Mouse (Mus musculus) limb, embryonic 15.5 days (tissue): ENCODE measurements around the gene Adgrl3. TPM values are rescaled to one million over a fixed set of nuclear protein-coding genes. Genes with fewer than 3 reads are reported as not detected.

Experiments used
- ATAC-seq: fragments of 200-750 bp; cut with Nextera tagmentation; 2 replicates; pipeline ENCODE4 v1.8.0; 2017; ENCODE audit warnings: low read depth, moderate TSS enrichment; ENCODE audit not compliant: insufficient number of reproducible peaks, low FRiP score, low TSS enrichment
- H3K27ac ChIP-seq: fragments of 300-500 bp; sonication (generic); 2 replicates; pipeline ENCODE4 v1.5.1; 2015; ENCODE audit warnings: moderate library complexity, mild to moderate bottlenecking, inconsistent platforms
- H3K27me3 ChIP-seq: fragments of 300-500 bp; sonication (generic); 2 replicates; pipeline ENCODE4 v1.6.1; 2015; ENCODE audit warnings: inconsistent platforms
- H3K36me3 ChIP-seq: fragments of 300-500 bp; sonication (generic); 2 replicates; pipeline ENCODE4 v1.6.1; 2015; ENCODE audit warnings: inconsistent platforms
- H3K4me1 ChIP-seq: fragments of 300-500 bp; sonication (generic); 2 replicates; pipeline ENCODE4 v1.6.1; 2015; ENCODE audit warnings: inconsistent platforms
- H3K4me2 ChIP-seq: fragments of 300-500 bp; sonication (generic); 2 replicates; pipeline ENCODE4 v1.6.1; 2015; ENCODE audit warnings: mild to moderate bottlenecking, inconsistent platforms
- H3K4me3 ChIP-seq: fragments of 300-500 bp; sonication (generic); 2 replicates; pipeline ENCODE4 v1.5.1; 2015; ENCODE audit warnings: mild to moderate bottlenecking, inconsistent platforms
- H3K9ac ChIP-seq: fragments of 300-500 bp; sonication (generic); 2 replicates; pipeline ENCODE4 v1.6.1; 2015; ENCODE audit warnings: inconsistent platforms
- H3K9me3 ChIP-seq: fragments of 300-500 bp; sonication (generic); 2 replicates; pipeline ENCODE4 v1.6.1; 2016; ENCODE audit warnings: inconsistent platforms
- WGBS: fragments of 180-500 bp; shearing (Covaris S2); methylation state at CpG from one replicate; pipeline ENCODE4 v1.1.7; 2015; 5-methylcytosine and 5-hydroxymethylcytosine counted together
- polyA plus RNA-seq: library from polyadenylated mRNA; unstranded; fragments of >200 nt; fragmentation: Nextera tagmentation; extraction: Ambion mirVana; gene quantifications from 2 replicates; pipeline ENCODE4 v1.2.1, GENCODE M21; 2015

The Adgrl3 gene
- polyA plus RNA-seq, 1 experiment from 2014 or later: 32.4 TPM

DNA sequence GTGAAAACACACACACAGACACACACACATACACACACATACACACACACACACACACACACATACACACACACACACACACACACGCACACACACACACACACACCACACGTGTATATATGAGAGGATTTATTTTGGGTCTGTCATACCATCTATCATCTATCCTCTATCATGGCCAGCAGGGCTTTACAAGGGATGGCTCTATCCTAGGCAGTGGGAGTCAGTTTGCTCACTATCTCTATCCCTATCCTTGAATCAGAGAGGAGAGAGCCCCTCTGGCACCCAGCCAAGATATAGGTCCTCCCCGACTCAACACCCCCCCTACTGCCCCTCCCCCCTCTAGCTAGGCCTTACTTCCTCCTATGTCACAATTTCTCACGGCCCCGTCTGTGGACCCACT, 625.6 kb downstream of the Adgrl3 start:
- Histone ChIP-seq H3K9ac (no peak overlapping the region), H3K27me3 (no peaks in the 10 kb centered on the region), H3K9me3 (no peaks in the 10 kb centered on the region), H3K4me3 (no peak overlapping the region), H3K4me2 (no peak overlapping the region), H3K4me1 (no peaks in the 10 kb centered on the region), H3K36me3 (no peaks in the 10 kb centered on the region), H3K27ac (no peak overlapping the region)
- no peak for ATAC-seq
- WGBS: 87% methylated on average over 5 of the region's 5 CpGs

DNA sequence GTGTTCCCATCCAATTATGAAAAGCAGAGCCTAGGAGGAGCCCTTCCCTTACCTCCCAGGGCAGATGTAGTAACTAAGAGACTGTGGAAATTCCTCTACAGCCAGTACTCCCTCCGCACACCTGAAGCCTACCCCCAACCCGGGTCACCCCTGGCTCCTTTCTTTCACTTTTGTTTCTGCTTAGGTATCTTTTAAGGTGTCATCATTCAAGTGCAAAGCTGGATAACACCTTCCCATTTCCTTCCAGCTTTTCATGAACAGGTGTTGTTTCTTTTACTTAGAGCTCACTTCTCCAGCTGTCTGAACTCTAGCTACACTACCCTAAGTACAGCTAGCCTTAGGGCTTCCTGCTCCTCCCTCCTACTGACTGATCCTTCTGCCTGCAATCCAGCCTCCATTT, 634.0 kb downstream of the Adgrl3 start:
- no peak overlapping the region for H3K9ac ChIP-seq
- no peak overlapping the region for H3K27ac ChIP-seq
- no peaks in the 10 kb centered on the region for H3K9me3 ChIP-seq
- H3K4me3 ChIP-seq: no peak overlapping the region
- 49% methylated on average over 2 of the region's 2 CpGs for WGBS
- ATAC-seq: no peak
- no peaks in the 10 kb centered on the region for H3K4me1 ChIP-seq
- H3K36me3 ChIP-seq: no peaks in the 10 kb centered on the region
- no peak overlapping the region for H3K4me2 ChIP-seq
- H3K27me3 ChIP-seq: no peaks in the 10 kb centered on the region

DNA sequence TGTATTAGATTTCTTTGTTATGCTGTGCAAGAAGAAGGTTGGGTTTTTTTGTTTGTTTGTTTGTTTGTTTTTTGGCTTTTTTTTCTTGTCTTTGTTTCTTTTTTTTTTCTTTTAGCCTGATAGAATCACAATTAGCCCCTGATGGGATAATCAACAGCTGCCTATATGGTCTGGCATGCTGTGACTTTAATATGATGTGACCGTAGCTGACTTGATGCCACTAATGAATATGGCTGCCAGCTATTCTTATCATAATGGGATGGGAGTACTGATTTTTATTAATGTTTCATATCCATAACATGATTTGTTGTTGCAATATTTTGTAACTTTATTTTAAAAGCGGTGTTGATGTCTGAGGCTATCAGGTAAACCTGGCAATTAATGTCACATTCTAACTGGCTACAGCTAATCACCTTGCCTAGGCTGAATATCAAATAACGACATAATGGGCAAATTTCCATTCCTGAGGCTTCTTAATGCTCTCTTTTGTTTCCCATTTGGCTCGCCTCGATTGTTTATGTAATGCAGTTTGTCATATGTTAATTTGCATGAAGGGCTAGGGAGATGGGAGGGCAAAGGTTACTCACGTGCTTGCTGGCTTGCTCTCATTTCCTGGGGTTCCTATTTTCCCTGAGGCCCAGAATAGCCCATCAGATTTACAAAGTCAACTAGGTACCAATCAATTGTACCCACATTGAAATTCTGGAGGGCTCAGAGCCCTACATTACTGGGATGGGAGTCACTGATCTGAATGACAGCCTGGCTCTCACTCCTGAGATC, 641.9 kb downstream of the Adgrl3 start:
- Histone ChIP-seq H3K9me3 (no peaks in the 10 kb centered on the region), H3K36me3 (no peaks in the 10 kb centered on the region; the same call in 1 of the 2 replicates), H3K9ac (no peak overlapping the region), H3K4me2 (no peak overlapping the region), H3K27ac (no peak overlapping the region), H3K27me3 (no peaks in the 10 kb centered on the region), H3K4me3 (no peak overlapping the region), H3K4me1 (no peaks in the 10 kb centered on the region)
- 51% methylated on average over 6 of the region's 6 CpGs for WGBS
- ATAC-seq: no peak

DNA sequence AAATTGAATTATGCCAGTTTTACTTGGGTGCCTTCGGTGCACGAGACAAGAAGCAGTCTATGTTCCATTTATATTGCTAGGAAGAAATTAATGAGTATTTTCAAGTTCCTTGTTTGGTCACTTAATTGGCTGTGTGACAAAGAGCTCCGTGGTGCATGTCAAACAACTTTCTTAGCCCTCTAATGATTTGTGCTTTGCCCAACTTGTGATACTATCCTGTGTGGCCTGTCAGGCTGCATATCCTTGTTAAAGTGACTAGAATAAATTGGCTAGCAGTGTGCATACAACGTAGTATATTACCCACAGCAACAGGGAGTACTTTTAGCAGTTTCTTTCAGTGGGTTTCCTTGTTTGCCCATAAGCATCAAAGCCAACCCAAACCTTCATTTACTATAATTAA, 651.1 kb downstream of the Adgrl3 start:
- Histone ChIP-seq H3K4me1 (no peaks in the 10 kb centered on the region), H3K4me3 (no peak overlapping the region), H3K9me3 (no peaks in the 10 kb centered on the region), H3K4me2 (no peak overlapping the region), H3K36me3 (no peaks in the 10 kb centered on the region; the same call in 1 of the 2 replicates), H3K9ac (no peak overlapping the region), H3K27ac (no peak overlapping the region), H3K27me3 (no peaks in the 10 kb centered on the region)
- WGBS: 35% methylated on average over 4 of the region's 4 CpGs
- no peak for ATAC-seq

DNA sequence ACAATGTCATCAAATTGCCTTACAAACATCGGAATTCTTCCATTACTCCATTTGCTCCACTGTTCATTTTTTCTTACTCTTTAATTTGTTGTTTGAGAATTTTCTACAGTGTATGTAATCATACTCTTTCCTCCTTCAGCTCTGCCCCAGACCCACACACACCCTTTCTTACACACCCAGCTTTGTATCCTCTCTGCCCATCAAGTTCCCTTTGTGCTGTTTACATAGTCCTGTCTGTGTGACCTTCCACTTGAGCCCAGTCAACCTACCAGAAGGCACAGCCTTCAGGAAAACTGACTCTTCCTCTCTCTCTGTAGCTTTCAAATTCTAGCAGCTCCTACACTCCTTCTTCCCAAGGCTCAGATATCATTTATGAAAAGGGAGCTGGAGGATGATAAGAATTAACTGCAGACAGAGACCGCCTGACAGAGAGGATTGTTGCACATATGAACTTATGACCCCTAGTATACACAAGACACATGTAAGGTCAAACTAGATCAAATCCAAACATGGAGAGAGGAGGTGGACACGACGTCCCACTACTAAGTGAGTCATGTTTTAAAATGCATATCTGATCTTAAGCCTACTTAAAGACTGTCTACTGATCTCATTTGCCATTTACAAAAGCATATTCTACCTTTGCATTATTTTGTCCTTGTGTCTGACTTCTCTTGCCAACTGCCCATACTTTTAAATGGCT, 654.5 kb downstream of the Adgrl3 start:
- Histone ChIP-seq H3K4me1 (no peaks in the 10 kb centered on the region), H3K27me3 (no peaks in the 10 kb centered on the region), H3K4me3 (no peak overlapping the region), H3K36me3 (no peaks in the 10 kb centered on the region), H3K27ac (no peak overlapping the region), H3K4me2 (no peak overlapping the region), H3K9ac (no peak overlapping the region), H3K9me3 (no peaks in the 10 kb centered on the region)
- no peak for ATAC-seq
- 91% methylated on average over 4 of the region's 4 CpGs for WGBS

DNA sequence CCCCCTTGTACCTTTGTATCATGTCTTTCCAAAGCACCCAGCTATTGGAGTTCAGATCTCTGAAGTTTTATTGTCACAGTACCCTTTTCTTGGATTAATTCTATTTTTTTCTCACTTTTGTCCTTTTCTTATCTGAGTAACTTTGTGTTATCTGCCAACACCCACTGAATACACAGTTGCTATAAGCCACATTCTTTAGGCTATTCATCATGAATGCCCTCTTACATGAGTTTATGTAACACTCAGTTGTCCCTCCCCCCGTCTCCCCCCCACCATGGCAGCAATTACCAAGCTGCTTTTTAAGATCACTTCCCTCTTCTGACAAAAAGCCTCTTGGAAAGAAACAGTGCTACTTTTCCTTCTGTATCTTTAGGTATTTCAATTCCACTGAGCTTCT, 655.0 kb downstream of the Adgrl3 start:
- H3K9ac ChIP-seq: no peak overlapping the region
- H3K4me1 ChIP-seq: no peaks in the 10 kb centered on the region
- no peak for ATAC-seq
- no peaks in the 10 kb centered on the region for H3K27me3 ChIP-seq
- no peak overlapping the region for H3K4me2 ChIP-seq
- H3K27ac ChIP-seq: no peak overlapping the region
- no peaks in the 10 kb centered on the region for H3K36me3 ChIP-seq
- H3K9me3 ChIP-seq: no peaks in the 10 kb centered on the region
- 50% methylated on average over 1 of the region's 1 CpGs for whole genome bisulfite sequencing
- H3K4me3 ChIP-seq: no peak overlapping the region

DNA sequence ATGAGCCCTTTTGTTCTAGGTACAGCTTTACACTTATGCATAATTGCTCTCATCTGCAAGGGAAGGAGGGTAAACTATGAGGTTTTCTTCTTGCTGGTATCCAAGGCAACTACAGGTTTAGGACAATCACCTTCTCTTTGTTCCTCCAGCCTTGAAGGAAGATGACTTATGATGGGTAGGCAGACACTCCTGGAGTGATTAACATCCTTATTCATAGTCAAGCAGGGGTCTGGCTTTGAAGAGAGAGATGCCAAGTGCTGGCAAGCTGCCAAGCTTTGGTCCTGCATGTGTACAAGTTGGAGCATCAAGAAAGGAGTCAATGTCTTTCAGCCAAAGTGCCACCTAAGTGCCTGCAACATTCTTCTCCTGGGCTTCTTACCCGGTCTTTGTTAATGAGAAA, 657.0 kb downstream of the Adgrl3 start:
- H3K4me2 ChIP-seq: no peak overlapping the region
- H3K9ac ChIP-seq: no peak overlapping the region
- no peak overlapping the region for H3K4me3 ChIP-seq
- no peaks in the 10 kb centered on the region for H3K9me3 ChIP-seq
- no peaks in the 10 kb centered on the region for H3K27me3 ChIP-seq
- H3K4me1 ChIP-seq: no peaks in the 10 kb centered on the region
- WGBS: 90% methylated on average over 1 of the region's 1 CpGs
- ATAC-seq: no peak
- H3K36me3 ChIP-seq: no peaks in the 10 kb centered on the region
- no peak overlapping the region for H3K27ac ChIP-seq

DNA sequence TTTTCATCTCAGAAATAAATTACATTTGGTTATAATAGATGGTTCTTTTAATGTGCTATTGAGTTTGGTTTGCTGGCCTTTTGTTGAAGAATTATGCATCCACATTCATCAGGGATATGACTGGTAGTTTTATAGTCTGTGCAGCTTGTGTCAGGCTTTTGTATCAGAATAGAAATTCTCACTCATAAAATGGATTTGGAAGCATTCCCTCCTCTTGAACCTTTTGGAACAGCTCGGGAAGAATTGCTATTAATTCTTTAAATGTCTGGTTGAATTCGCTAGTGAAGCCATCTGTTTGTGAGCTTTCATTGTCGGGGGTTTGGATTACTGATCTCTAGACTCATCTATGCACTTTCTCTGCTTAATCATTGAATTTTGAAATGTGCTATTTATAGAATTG, 666.3 kb downstream of the Adgrl3 start:
- no peak overlapping the region for H3K4me3 ChIP-seq
- no peaks in the 10 kb centered on the region for H3K27me3 ChIP-seq
- no peak overlapping the region for H3K4me2 ChIP-seq
- ATAC-seq: no peak
- no peaks in the 10 kb centered on the region for H3K36me3 ChIP-seq
- H3K27ac ChIP-seq: no peak overlapping the region
- WGBS: 35% methylated on average over 3 of the region's 3 CpGs
- no peaks in the 10 kb centered on the region for H3K4me1 ChIP-seq
- H3K9me3 ChIP-seq: no peaks in the 10 kb centered on the region
- H3K9ac ChIP-seq: no peak overlapping the region

DNA sequence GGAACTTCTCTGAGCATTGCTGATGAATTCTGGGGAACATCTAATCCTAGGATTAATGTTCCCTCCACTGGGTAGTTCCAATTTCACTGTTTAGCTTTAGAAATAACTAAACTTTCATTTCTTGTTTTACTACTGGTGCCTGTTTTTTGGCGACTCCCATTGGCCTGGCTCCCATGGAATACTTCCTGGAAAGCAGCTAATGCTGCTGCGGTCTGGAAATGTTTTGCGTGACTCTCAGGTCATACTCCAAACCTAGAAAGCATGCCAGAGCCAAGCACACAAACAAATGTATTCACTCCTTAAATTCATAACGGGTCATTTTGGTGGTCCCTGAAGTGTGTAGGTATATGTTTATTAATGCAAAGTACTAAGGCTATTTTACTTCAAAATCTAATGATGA, 666.9 kb downstream of the Adgrl3 start:
- Histone ChIP-seq H3K4me1 (no peaks in the 10 kb centered on the region), H3K4me3 (no peak overlapping the region), H3K9me3 (no peaks in the 10 kb centered on the region), H3K27ac (no peak overlapping the region), H3K4me2 (no peak overlapping the region), H3K36me3 (no peaks in the 10 kb centered on the region), H3K27me3 (no peaks in the 10 kb centered on the region), H3K9ac (no peak overlapping the region)
- 26% methylated on average over 4 of the region's 4 CpGs for whole genome bisulfite sequencing
- ATAC-seq: no peak

DNA sequence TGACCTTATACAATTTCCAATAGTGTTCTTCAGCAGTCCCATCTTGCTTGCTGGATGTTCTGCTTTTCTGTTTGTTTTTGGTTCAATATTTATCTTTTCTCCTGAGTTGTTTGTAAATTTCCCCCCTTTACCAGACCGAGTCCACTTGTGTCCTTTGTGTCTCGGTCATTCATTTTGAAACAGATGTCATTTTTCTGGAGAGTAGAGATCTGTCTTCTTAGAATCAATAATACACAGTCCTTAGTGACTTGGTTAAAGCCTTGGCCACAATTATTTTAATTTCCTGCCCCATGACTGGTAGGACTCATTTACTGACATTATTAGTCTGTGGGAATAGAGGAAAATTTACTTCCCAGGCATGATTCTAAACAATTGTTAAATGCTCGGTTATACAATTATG, 709.7 kb downstream of the Adgrl3 start:
- H3K4me1 ChIP-seq: no peaks in the 10 kb centered on the region
- H3K27me3 ChIP-seq: no peaks in the 10 kb centered on the region
- H3K4me2 ChIP-seq: no peak overlapping the region
- no peak overlapping the region for H3K9ac ChIP-seq
- no peak for ATAC-seq
- no peak overlapping the region for H3K4me3 ChIP-seq
- no peak overlapping the region for H3K27ac ChIP-seq
- WGBS: 69% methylated on average over 3 of the region's 3 CpGs
- no peaks in the 10 kb centered on the region for H3K9me3 ChIP-seq
- H3K36me3 ChIP-seq: 0 out of 2 replicates have a peak, but pooled peaks cover under 1% of the 10 kb centered on the region

DNA sequence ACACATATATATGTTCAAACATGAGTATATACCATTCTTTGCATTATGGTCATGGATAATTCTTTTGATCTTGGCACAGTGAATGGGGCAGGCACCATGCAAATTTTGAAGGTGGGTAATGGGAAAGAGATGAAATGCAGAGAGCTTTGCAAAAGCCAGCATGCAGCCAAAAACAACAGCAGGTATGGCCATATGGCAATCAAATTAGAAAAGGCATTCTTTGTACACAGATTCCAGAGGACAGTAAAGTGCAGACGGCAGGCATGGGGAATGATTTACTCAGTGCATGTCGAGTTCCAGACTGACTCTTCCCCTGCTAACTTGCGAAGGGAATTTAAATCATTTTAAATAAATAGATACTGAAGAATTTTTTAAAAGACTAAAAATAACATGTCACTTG, 716.1 kb downstream of the Adgrl3 start:
- no peak overlapping the region for H3K9ac ChIP-seq

DNA sequence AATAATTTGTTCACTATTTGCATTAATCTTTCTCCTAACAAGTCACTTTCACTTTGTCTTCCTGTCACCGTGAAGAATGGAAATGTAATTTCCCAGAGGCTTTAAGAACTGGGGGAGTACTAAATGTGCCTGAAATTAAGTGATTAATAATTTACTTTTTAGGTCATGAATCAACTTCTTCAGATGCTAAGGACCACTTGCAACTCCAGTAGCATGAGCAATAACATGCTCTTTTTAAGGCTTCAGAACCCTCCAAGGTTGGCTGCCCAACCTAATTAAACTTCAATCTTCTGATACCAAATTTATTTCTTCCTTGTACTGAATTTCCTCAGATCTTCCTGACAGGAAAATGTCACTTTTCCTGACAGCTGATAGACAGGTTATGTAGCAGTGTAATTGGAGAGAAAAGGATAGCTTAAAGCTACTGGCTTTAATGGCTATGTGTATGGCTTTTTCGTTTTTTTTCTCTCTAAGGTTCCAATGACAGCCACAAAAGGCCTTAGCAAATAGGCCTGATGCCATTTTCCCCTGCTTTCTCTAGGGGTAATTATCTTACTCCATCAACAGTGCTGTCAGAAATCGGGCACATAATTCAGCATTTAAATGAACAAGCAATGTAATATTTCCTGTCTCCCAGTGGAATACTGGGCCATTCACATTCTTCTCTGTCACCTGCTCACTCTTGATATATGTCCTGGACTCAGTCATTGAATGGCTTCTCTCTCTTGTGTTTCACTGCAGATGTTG, 718.5 kb downstream of the Adgrl3 start:
- no peak for ATAC-seq
- no peaks in the 10 kb centered on the region for H3K4me1 ChIP-seq
- H3K9me3 ChIP-seq: no peaks in the 10 kb centered on the region
- H3K27ac ChIP-seq: no peak overlapping the region
- H3K4me2 ChIP-seq: no peak overlapping the region
- 22% methylated on average over 3 of the region's 3 CpGs for WGBS
- H3K4me3 ChIP-seq: no peak overlapping the region
- H3K9ac ChIP-seq: no peak overlapping the region
- no peaks in the 10 kb centered on the region for H3K36me3 ChIP-seq
- H3K27me3 ChIP-seq: no peaks in the 10 kb centered on the region

More for the DNA sequence above, 716.1 kb downstream of the Adgrl3 start:
- no peaks in the 10 kb centered on the region for H3K9me3 ChIP-seq
- H3K27me3 ChIP-seq: no peaks in the 10 kb centered on the region
- H3K36me3 ChIP-seq: no peaks in the 10 kb centered on the region
- H3K27ac ChIP-seq: no peak overlapping the region
- 46% methylated on average over 3 of the region's 3 CpGs for WGBS
- H3K4me3 ChIP-seq: no peak overlapping the region
- no peak for ATAC-seq
- no peak overlapping the region for H3K4me2 ChIP-seq
- H3K4me1 ChIP-seq: no peaks in the 10 kb centered on the region
